Mouse (Mus musculus) MEL (cell line): Measurements from ENCODE around the gene Shisa8. TPM values are rescaled to one million over a fixed set of nuclear protein-coding genes. Genes with fewer than 3 reads are reported as not detected.
"Not testable (repeated sequence)": the region's sequence is repeated elsewhere in the genome, so short reads cannot be mapped to it uniquely, and the experiment has no call there.

Source experiments
- DNase-seq: peaks from one replicate; pipeline ENCODE4 v3.0.0; 2011; ENCODE audit warnings: low read depth, low spot score
- H3K27ac ChIP-seq: 2 replicates; pipeline ENCODE4 v1.5.1; 2012; ENCODE audit warnings: low read depth, mild to moderate bottlenecking, control low read depth, low read length, moderate library complexity; ENCODE audit not compliant: control insufficient read depth
- H3K27me3 ChIP-seq, 2 experiments: fragments of 150-350 bp in 1 of 2; sonication (generic) in 1 of 2; 2 replicates each; pipeline ENCODE4 v1.6.1; 2012; ENCODE audit warnings: low read length in 2 of 2, mild to moderate bottlenecking in 2 of 2, improper control_type of control experiment in 1 of 2, moderate library complexity in 1 of 2; ENCODE audit not compliant: insufficient read depth in 2 of 2, control insufficient read depth in 1 of 2
- H3K36me3 ChIP-seq, 2 experiments: 2 replicates each; pipeline ENCODE4 v1.6.1; 2012 to 2014; ENCODE audit warnings: low read length in 2 of 2, improper control_type of control experiment in 1 of 2, inconsistent platforms in 1 of 2, mild to moderate bottlenecking in 1 of 2; ENCODE audit not compliant: insufficient read depth in 2 of 2, control insufficient read depth in 1 of 2
- H3K4me1 ChIP-seq, 2 experiments: fragments of 150-350 bp in 1 of 2; sonication (generic) in 1 of 2; 2 replicates each; pipeline ENCODE4 v1.6.1; 2012; ENCODE audit warnings: low read length in 2 of 2, improper control_type of control experiment in 1 of 2, mild to moderate bottlenecking in 1 of 2; ENCODE audit not compliant: insufficient read depth in 2 of 2, control insufficient read depth in 1 of 2
- H3K4me3 ChIP-seq, 2 experiments: fragments of 150-350 bp in 1 of 2; sonication (generic) in 1 of 2; 2 replicates each; pipeline ENCODE4 v1.5.1; 2012; ENCODE audit warnings: low read depth in 2 of 2, low read length in 2 of 2, mild to moderate bottlenecking in 2 of 2, moderate library complexity in 2 of 2, control low read depth in 1 of 2, improper control_type of control experiment in 1 of 2; ENCODE audit not compliant: control insufficient read depth in 1 of 2, insufficient read depth in 1 of 2
- H3K79me2 ChIP-seq: 2 replicates; pipeline ENCODE4 v1.6.1; 2012; ENCODE audit warnings: mild to moderate bottlenecking, low read length, moderate library complexity; ENCODE audit not compliant: control insufficient read depth, poor library complexity, insufficient read depth
- H3K9ac ChIP-seq: 2 replicates; pipeline ENCODE4 v1.6.1; 2012; ENCODE audit warnings: low read depth, mild to moderate bottlenecking, control low read depth, low read length, moderate library complexity; ENCODE audit not compliant: control insufficient read depth, poor library complexity, severe bottlenecking
- H3K9me3 ChIP-seq: fragments of 150-350 bp; sonication (generic); replicated peaks from 2 replicates; pipeline ENCODE4 v1.6.1; 2012; ENCODE audit warnings: mild to moderate bottlenecking, low read length, improper control_type of control experiment, moderate library complexity; ENCODE audit not compliant: insufficient read depth
- BHLHE40 ChIP-seq: IDR thresholded peaks from 2 replicates; pipeline ENCODE4 v1.6.1; 2012; ENCODE audit warnings: low read depth, mild to moderate bottlenecking, inconsistent platforms, low read length, improper control_type of control experiment, borderline replicate concordance
- CHD1 ChIP-seq: IDR thresholded peaks from 2 replicates; pipeline ENCODE4 v1.6.1; 2012; ENCODE audit warnings: low read depth, mild to moderate bottlenecking, inconsistent platforms, low read length, improper control_type of control experiment
- CTCF ChIP-seq, 3 experiments: IDR thresholded peaks in 2 of 3; conservative IDR thresholded peaks in 1 of 3; 2 replicates each; pipeline ENCODE4 v1.5.1; 2011 to 2012; ENCODE audit warnings: low read length in 3 of 3, low read depth in 2 of 3, mild to moderate bottlenecking in 2 of 3, improper control_type of control experiment in 1 of 3, inconsistent platforms in 1 of 3, mixed read lengths in 1 of 3, moderate library complexity in 1 of 3; ENCODE audit not compliant: control insufficient read depth in 1 of 3, insufficient read depth in 1 of 3, poor library complexity in 1 of 3, severe bottlenecking in 1 of 3
- ELF1 ChIP-seq: IDR thresholded peaks from 2 replicates; pipeline ENCODE4 v1.6.1; 2014; ENCODE audit warnings: low read depth, mild to moderate bottlenecking, inconsistent platforms, low read length, improper control_type of control experiment, moderate library complexity
- EP300 ChIP-seq, 2 experiments: IDR thresholded peaks; 2 replicates each; pipeline ENCODE4 v1.6.1; 2011; ENCODE audit warnings: improper control_type of control experiment in 2 of 2, low read length in 2 of 2, low read depth in 1 of 2, mild to moderate bottlenecking in 1 of 2
- ETS1 ChIP-seq: IDR thresholded peaks from 2 replicates; pipeline ENCODE4 v1.6.1; 2012; ENCODE audit warnings: low read depth, mild to moderate bottlenecking, inconsistent platforms, low read length, improper control_type of control experiment, moderate library complexity
- GATA1 ChIP-seq: IDR thresholded peaks from 2 replicates; pipeline ENCODE4 v1.6.1; 2011; ENCODE audit warnings: low read depth, low read length, improper control_type of control experiment
- HCFC1 ChIP-seq: IDR thresholded peaks from 2 replicates; pipeline ENCODE4 v1.6.1; 2012; ENCODE audit warnings: low read depth, mild to moderate bottlenecking, inconsistent platforms, low read length, improper control_type of control experiment, moderate library complexity
- MAFK ChIP-seq: IDR thresholded peaks from 2 replicates; pipeline ENCODE4 v1.6.1; 2011; ENCODE audit warnings: low read depth, mild to moderate bottlenecking, low read length, improper control_type of control experiment, borderline replicate concordance
- MAX ChIP-seq: IDR thresholded peaks from 2 replicates; pipeline ENCODE4 v1.6.1; 2011; ENCODE audit warnings: low read length, improper control_type of control experiment
- MAZ ChIP-seq: IDR thresholded peaks from 2 replicates; pipeline ENCODE4 v1.6.1; 2012; ENCODE audit warnings: low read depth, mild to moderate bottlenecking, inconsistent platforms, low read length, improper control_type of control experiment
- MXI1 ChIP-seq: IDR thresholded peaks from 2 replicates; pipeline ENCODE4 v1.6.1; 2011; ENCODE audit warnings: mild to moderate bottlenecking, low read depth, low read length, improper control_type of control experiment
- MYC ChIP-seq: IDR thresholded peaks from 2 replicates; pipeline ENCODE4 v1.6.1; 2011; ENCODE audit warnings: low read depth, mild to moderate bottlenecking, low read length, improper control_type of control experiment, moderate library complexity
- NELFE ChIP-seq: IDR thresholded peaks from 2 replicates; pipeline ENCODE4 v1.6.1; 2011; ENCODE audit warnings: low read depth, low read length, improper control_type of control experiment
- POLR2AphosphoS5 ChIP-seq: IDR thresholded peaks from 2 replicates; pipeline ENCODE4 v1.6.1; 2012; ENCODE audit warnings: low read depth, borderline replicate concordance, mild to moderate bottlenecking, inconsistent platforms, low read length, moderate library complexity, mixed read lengths
- SIN3A ChIP-seq: IDR thresholded peaks from 2 replicates; pipeline ENCODE4 v1.6.1; 2012; ENCODE audit warnings: low read length, improper control_type of control experiment, inconsistent platforms
- TBP ChIP-seq: IDR thresholded peaks from 2 replicates; pipeline ENCODE4 v1.8.0; 2011; ENCODE audit warnings: low read depth, low read length, improper control_type of control experiment
- TCF12 ChIP-seq: IDR thresholded peaks from 2 replicates; pipeline ENCODE4 v1.6.1; 2014; ENCODE audit warnings: low read depth, mild to moderate bottlenecking, inconsistent platforms, low read length, improper control_type of control experiment, moderate library complexity
- UBTF ChIP-seq: IDR thresholded peaks from 2 replicates; pipeline ENCODE4 v1.6.1; 2012; ENCODE audit warnings: low read depth, mild to moderate bottlenecking, inconsistent platforms, low read length, improper control_type of control experiment, moderate library complexity, borderline replicate concordance; ENCODE audit not compliant: insufficient read depth
- USF2 ChIP-seq, 2 experiments: IDR thresholded peaks; 2 replicates each; pipeline ENCODE4 v1.6.1; 2011 to 2012; ENCODE audit warnings: improper control_type of control experiment in 2 of 2, low read length in 2 of 2, borderline replicate concordance in 1 of 2, inconsistent platforms in 1 of 2, low read depth in 1 of 2, mild to moderate bottlenecking in 1 of 2; ENCODE audit not compliant: insufficient read depth in 1 of 2
- ZNF384 ChIP-seq: IDR thresholded peaks from 2 replicates; pipeline ENCODE4 v1.6.1; 2012; ENCODE audit warnings: low read depth, mild to moderate bottlenecking, inconsistent platforms, low read length, improper control_type of control experiment
- polyA plus RNA-seq, 2 experiments: library from polyadenylated mRNA; stranded (reverse) in 1 of 2; unstranded in 1 of 2; fragments of >175 nt in 1 of 2; fragments of >200 nt in 1 of 2; gene quantifications; 2 replicates each; pipeline versions ENCODE4 v1.2.1 to v1.2.4; 2012; ENCODE audit warnings: low replicate concordance in 2 of 2, low read depth in 1 of 2; ENCODE audit not compliant: insufficient read length in 2 of 2, insufficient read depth in 1 of 2, missing spikeins in 1 of 2
- total RNA-seq: library from RNA; depleted of rRNA; stranded (reverse); fragments of 300-350 nt; gene quantifications from 2 replicates; pipeline ENCODE4 v1.2.3, GENCODE M21; 2012

The Shisa8 gene
- total and polyA plus RNA-seq, 3 experiments: 0.10 TPM; not detected in 2

GRCm38 (mm10) chr15:82247131-82247776, 34.6 kb upstream of the Shisa8 start:
- H3K36me3 ChIP-seq: peaks cover 0 to 4% of the 10 kb centered on the region in 2 experiments; a peak in 2 of 4 replicates
- H3K79me2 ChIP-seq: peaks cover 1% of the 10 kb centered on the region; the same call in 1 of the 2 replicates
- no peak overlapping the region for H3K9ac ChIP-seq
- H3K4me3 ChIP-seq: no peak overlapping the region
- DNase-seq: no peak
- no peak overlapping the region for H3K27ac ChIP-seq
- peaks cover 2 to 3% of the 10 kb centered on the region in 2 experiments; a peak in 3 of 4 replicates for H3K27me3 ChIP-seq
- no peak for TF ChIP-seq BHLHE40
- no peak for TF ChIP-seq NELFE
- TF ChIP-seq CTCF (IDR thresholded peaks at IDR 0.05 in 2 of 3, conservative IDR thresholded peaks at IDR 0.05 in 1 of 3; ENCODE audit: control insufficient read depth in 1 of 3, insufficient read depth in 1 of 3, low read depth in 2 of 3, low read length in 3 of 3, poor library complexity in 1 of 3, severe bottlenecking in 1 of 3): no peak
- no peak for TF ChIP-seq ZNF384
- no peak for TF ChIP-seq ETS1
- no peak for TF ChIP-seq MXI1
- TF ChIP-seq CHD1: no peak
- H3K9me3 ChIP-seq: no peaks in the 10 kb centered on the region
- H3K4me1 ChIP-seq: peaks cover 0 to 6% of the 10 kb centered on the region in 2 experiments; a peak in 2 of 4 replicates

GRCm38 (mm10) chr15:82244805-82245161, 32.2 kb upstream of the Shisa8 start:
- H3K27me3 ChIP-seq: not testable (repeated sequence)
- TF ChIP-seq MAZ: 0 out of 2 replicates have a peak, but pooled peaks have one; percentile 28
- TF ChIP-seq HCFC1: 0 out of 2 replicates have a peak, but pooled peaks have one; percentile 27
- TF ChIP-seq TBP: 0 out of 2 replicates have a peak, but pooled peaks have one; percentile 12
- TF ChIP-seq, all 39 proteins: peak for 3; not testable (repeated sequence) for 36
- H3K27ac ChIP-seq: not testable (repeated sequence)

GRCm38 (mm10) chr15:82244115-82244804, 31.6 kb upstream of the Shisa8 start, which contains the start of gene Cenpm:
Cenpm (minus strand) TSS chr15:82244748.
- Histone ChIP-seq H3K9ac (peak within 1 kb of the TSS; percentile 86), H3K9me3 (no peaks in the 10 kb centered on the region), H3K4me3 (peak within 1 kb of the TSS; percentile 78 to 81), H3K79me2 (peaks cover 1% of the 10 kb centered on the region; the same call in 1 of the 2 replicates), H3K27ac (peak within 1 kb of the TSS; percentile 92), H3K27me3 (peaks cover 2 to 3% of the 10 kb centered on the region in 2 experiments; a peak in 3 of 4 replicates), H3K4me1 (peaks cover 0 to 6% of the 10 kb centered on the region in 2 experiments; a peak in 2 of 4 replicates), H3K36me3 (peaks cover 0 to 4% of the 10 kb centered on the region in 2 experiments; a peak in 2 of 4 replicates)
- DNase-seq: peak; percentile 95
- no peak for TF ChIP-seq POLR2AphosphoS5
- TF ChIP-seq ELF1: no peak
- TF ChIP-seq MAX: peak; percentile 56
- no peak for TF ChIP-seq GATA1
- TF ChIP-seq ZNF384: no peak
- TF ChIP-seq SIN3A: peak; percentile 20
- TF ChIP-seq TCF12: no peak
- no peak for TF ChIP-seq TBP
- TF ChIP-seq CHD1: no peak
- no peak for TF ChIP-seq MAZ
- TF ChIP-seq CTCF (IDR thresholded peaks at IDR 0.05 in 2 of 3, conservative IDR thresholded peaks at IDR 0.05 in 1 of 3; ENCODE audit: control insufficient read depth in 1 of 3, insufficient read depth in 1 of 3, low read depth in 2 of 3, low read length in 3 of 3, poor library complexity in 1 of 3, severe bottlenecking in 1 of 3): no peak
- TF ChIP-seq UBTF: no peak
- no peak for TF ChIP-seq MAFK
- TF ChIP-seq MXI1: no peak; the same call in 1 of the 2 replicates
- no peak for TF ChIP-seq EP300 (IDR thresholded peaks at IDR 0.05; ENCODE audit: low read depth in 1 of 2, low read length in 2 of 2)
- TF ChIP-seq MYC: no peak
- no peak for TF ChIP-seq USF2 (IDR thresholded peaks at IDR 0.05; ENCODE audit: borderline replicate concordance in 1 of 2, insufficient read depth in 1 of 2, low read depth in 1 of 2, low read length in 2 of 2)

More at GRCm38 (mm10) chr15:82244805-82245161, 32.2 kb upstream of the Shisa8 start:
- H3K9me3 ChIP-seq, DNase-seq, H3K79me2 ChIP-seq, H3K4me1 ChIP-seq, H3K36me3 ChIP-seq: not testable (repeated sequence)
- Histone ChIP-seq H3K9ac (peak overlapping the region; percentile 85), H3K4me3 (peak overlapping the region; percentile 78 to 81)
